Mouse (Mus musculus): ENCODE data around the gene Fkbp4.

Fkbp4 gene

GRCm38 (mm10) chr6:128438317-128438870, at the start of gene Fkbp4:
TSS of gene Fkbp4 (minus strand) at chr6:128438677.
- peak; percentile 88 to 93 for DNase-seq (ENCODE audit: low spot score in 2 of 2)

- DNase-seq (ENCODE audit: low spot score in 2 of 2): no peak
These were observed 49.3 kb upstream of the Fkbp4 start for GRCm38 (mm10) chr6:128487736-128488135.

GRCm38 (mm10) chr6:128479463-128480454, 41.3 kb upstream of the Fkbp4 start:
- peak; percentile 96 to 98 for DNase-seq (ENCODE audit: low spot score in 2 of 2)

GRCm38 (mm10) chr6:128477495-128477894, 39.0 kb upstream of the Fkbp4 start:
- DNase-seq (ENCODE audit: low spot score in 2 of 2): no peak

DNA sequence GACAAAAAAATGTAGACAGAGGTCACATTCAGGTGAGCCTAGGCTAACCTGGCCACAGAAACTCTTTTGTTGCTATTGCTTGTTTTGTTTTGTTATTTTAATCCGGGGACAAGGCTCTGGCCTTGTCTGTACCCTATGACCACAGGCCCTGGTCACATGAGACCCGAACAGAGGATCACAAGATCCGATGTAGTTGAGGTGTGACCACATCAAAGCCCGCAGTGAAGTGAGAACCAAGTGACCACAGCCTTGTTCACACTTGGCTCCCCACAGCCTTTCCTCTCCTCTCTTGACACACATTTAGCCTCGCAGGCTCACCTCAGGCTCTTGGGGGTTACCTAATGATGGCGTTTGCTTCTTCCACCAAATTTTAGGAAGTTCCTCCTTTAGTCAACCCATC, 35.6 kb upstream of the Fkbp4 start:
- DNase-seq (ENCODE audit: low spot score in 2 of 2): no peak

GRCm38 (mm10) chr6:128469451-128469850, 31.0 kb upstream of the Fkbp4 start:
- no peak for DNase-seq (ENCODE audit: low spot score in 2 of 2)

DNA sequence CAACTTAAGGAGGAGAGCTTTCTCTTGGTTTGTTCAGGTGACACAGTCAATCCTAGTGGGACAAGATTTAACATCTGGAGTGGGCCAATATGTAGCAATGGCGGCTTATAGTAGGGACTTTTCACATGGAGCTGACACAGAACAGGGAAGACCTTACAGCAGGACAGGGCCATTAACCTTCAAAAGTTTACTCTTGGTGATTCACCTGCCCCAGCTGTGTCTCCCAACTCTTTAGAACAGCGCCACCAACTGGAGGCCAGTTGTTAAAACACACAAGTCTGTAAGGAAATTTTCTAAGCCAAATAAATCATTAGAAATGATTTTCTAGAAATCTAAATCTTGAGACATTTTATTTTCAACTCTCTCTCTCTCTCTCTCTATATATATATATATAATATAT, 28.8 kb upstream of the Fkbp4 start:
- DNase-seq (ENCODE audit: low spot score in 2 of 2): no peak

DNA sequence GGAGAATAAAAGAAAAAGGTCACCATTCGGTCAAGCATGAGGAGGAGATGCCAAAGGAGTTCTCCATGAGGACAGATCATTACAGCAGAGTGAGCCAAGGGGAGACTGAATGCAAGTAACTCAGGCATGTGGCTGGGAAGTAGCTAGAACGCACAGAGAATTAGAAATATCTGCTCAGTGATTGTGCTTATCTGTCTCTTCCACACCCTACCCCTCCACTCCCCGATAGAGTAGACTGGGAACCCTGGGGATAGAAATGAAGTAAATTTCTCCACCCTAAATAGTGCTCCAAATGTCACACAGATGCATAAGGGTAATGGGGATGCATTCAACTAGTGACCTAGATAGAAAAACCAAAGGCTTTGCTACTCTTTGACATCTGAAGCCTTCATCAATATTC, 28.1 kb upstream of the Fkbp4 start:
- no peak for DNase-seq (ENCODE audit: low spot score in 2 of 2)

DNA sequence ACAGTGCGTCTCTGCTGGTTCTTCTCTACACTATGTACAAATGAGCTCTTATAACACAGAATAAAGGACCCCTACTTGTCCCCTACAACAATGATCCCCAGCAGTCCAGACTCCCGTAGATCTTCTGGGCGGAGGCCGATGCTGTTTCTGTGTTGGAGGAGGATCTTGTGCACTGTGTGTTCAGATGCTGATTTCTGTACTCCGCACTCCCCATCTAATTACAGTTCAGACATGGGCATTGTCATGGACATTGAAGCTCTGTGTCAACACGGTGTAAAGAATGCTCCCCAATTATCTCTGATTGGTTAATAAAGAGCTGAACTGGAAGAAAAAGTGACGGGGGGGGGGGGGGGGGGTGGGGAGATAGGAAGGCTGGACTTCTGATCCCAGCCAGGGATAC, 27.6 kb upstream of the Fkbp4 start:
- no peak for DNase-seq (ENCODE audit: low spot score in 2 of 2)

DNA sequence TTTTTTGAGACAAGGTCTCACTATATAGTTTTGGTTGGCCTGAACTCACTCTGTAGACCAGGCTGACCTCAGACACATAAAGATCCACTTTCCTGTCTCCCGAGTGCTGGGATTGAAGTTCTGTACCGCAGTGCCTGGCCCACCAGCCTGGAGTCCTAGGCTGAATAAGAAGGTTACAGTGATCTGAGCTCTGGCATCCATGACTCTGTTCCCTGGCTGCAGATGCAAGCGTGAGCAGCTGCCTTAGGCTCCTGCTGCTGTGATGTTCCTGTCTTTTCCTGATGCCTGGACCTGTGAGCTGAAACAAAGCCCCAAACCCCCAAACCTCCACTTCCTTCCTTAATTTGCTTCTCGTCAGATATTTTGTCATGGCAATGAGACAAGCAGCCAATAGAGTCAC, 26.5 kb upstream of the Fkbp4 start:
- DNase-seq (ENCODE audit: low spot score in 2 of 2): no peak

GRCm38 (mm10) chr6:128461606-128462005, 23.1 kb upstream of the Fkbp4 start:
- DNase-seq (ENCODE audit: low spot score in 2 of 2): no peak

DNA sequence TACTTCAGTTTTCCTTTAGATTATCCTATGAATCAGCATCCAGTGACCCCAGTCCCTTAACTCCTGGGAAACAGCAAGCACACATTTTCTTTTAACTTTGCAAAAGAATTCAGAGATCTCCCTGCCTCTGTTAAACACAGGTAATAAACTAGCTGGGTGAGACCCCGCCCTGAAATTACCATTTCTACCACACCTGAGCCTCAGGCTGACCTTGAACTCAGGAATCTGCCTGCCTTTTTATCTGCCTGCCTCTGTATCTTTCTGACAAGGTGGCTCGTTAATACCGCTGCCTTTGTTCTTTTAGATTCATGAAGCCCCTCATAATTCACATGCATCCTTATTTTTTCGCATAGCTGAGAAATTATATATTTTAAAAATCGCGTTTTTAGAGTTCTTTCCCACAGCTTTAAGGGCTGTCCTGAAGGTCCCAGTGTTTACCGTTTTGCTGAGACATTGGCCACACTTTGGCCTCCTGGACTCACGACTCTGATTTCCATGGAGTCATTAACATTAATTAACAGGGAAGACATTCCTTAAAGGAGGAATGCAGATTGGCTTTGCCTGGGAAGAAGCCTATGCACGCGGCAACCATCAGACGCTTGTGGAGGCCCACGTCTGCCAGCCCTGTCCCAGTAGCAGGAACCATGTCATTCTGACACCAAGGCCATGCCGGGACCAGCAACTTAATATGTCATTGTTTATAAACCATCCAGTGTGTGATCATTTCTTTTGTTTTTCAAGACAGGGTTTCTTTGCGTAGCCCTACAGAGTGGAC, 22.4 kb upstream of the Fkbp4 start:
- no peak for DNase-seq (ENCODE audit: low spot score in 2 of 2)

DNA sequence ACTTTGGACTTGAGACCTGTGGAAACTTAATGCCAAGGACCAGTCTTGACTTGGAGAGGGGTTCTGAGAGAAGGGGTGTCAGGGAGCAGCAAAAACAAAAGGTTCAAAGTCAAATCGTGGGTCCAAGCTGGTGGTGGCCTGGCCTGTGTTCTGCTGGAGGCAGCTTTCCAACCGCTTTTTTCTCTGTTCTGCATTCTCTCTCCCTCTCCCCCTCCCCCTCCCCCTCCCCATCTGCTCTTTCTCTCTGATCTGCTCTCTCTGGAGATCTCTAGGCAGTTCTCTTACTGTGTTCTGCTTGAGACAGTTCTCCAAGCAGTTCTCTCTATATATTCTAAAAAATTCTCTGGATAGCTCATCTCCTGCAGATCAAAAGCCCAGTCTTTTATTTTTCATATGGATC, 21.8 kb upstream of the Fkbp4 start:
- DNase-seq (ENCODE audit: low spot score in 2 of 2): no peak

GRCm38 (mm10) chr6:128457186-128457585, 18.7 kb upstream of the Fkbp4 start:
- DNase-seq (ENCODE audit: low spot score in 2 of 2): no peak

DNA sequence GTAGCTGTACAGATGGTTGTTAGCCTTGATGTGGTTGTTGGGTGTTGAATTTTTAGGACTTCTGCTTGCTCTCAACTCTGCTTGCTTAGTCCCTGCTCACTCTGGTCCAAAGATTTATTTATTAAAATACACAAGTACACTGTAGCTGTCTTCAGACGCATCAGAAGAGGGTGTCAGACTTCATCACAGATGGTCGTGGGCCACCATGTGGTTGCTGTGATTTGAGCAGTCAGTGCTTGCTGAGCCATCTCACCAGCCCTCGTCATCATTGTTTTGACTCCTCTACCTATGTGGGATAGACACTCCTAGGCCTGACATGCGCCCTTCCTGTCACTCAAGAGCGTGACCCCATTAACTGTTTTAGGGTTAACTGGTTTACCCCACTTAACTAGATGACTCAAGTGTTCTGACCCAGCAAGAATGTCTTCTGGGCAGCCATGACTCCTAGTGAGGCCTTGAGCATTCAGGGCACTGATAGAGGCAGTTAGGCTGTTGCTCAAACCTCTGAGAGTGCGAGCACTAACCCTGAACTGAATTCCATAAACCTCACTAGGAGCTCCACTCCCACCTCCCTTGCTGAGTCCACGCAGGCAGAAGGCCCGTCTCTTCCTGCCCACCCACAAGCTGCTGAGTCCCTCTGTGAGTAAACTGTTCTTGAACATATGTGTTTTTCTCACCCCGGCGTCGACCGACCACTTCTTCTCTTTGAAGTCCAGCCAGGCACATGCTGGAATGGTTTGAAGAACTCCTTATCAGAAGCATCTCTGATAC, 17.5 kb upstream of the Fkbp4 start:
- no peak for DNase-seq (ENCODE audit: low spot score in 2 of 2)

DNA sequence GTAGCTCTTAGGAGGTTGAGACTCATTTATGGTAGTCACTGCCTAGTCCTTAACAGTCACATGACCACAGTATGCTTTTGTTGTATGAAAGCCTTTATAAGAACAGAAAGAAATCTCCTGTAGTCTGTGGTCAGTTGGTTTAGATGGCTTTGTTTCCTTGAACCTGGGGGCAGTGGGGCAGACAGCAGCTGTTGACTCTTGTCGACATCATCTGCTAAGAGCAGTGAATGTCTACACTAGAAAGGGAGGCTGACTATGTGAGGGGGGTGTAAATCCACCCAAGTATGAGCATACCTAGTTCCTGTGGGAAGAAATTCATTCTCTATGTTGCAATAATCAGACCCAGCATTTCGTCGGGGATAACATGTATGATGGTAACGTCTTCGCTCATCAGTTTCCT, 8.6 kb upstream of the Fkbp4 start:
- DNase-seq (ENCODE audit: low spot score in 2 of 2): no peak

DNA sequence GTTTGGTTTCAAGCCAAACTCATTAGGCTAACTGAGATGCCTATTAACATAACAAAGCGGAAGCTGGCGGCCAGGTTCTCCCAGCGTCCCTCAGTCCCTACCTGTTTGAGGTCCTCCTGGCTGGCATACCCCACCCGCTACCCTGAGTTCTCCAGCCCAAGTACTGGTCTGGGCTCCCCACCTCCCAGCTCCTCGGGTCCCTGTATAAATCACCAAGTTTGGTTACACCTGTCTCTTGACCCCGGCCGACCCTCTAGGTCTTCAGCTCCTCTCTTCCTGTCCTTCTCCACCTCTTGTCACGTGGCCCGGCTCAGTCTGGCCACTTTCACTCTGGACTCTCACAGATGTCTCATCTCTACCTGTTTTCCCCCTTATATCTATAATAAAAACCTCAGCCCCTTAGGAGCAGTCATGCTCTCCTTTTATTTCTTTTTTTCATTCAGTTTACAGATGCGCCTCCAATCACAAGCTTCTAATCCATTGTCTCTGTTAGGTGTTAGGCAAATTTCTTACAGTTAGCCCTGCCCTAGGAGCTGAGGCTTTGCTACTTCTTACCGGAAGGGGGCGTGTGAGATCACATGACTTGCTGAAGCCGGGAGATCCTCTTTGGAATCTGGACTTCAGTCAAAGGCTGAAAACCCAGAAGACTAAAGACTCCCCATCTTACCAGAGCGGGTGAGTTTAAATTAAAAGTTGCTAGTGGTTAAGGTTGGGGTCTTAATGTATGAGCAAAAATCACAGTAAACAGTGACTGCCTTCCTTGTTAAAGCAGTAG, 7.5 kb upstream of the Fkbp4 start:
- DNase-seq (ENCODE audit: low spot score in 2 of 2): peak; percentile 47 to 59

DNA sequence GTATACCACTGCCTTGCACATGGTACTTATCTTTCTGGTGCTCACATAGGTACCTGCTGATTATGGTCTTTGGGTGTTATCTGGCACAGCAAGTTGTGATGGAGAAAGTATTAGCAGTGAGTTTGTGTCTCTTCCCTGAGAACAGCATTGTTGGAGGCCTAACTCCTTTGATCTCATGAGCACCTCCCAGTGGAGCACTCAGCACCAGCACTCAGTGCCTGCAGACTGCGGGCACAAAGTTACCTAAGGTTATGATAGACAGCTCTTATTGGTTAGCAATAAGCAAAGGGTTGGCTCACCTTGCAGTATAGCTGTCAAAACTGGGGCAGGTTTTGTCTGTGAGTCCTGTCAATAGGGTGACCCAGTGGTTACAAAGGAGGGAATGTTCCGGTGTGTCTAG, 1.8 kb upstream of the Fkbp4 start:
- DNase-seq (ENCODE audit: low spot score in 2 of 2): no peak

DNA sequence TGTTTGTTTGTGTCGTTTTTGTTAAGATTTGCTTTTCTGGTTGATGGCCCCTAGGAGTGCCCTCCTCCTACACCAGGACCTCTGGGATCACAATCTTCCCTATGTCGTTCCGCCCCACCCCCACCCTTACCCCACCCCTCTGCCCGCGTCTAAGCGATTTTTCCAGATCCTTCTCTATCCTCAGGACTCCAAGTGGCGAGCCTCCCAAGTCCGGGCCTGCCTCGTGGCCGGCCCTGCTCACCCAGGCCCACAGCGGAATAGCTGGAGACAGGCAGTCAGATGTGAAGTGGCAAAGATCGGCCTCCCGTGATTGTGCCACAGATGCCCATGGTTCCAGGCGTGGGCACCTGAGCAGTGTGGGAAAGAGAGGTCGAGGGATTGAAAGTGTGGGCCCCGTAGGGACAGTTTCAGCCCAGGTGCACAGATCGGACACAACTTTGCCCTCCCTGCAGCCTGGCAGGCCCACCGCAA, 429 bp upstream of the Fkbp4 start:
- no peak for DNase-seq (ENCODE audit: low spot score in 2 of 2)

DNA sequence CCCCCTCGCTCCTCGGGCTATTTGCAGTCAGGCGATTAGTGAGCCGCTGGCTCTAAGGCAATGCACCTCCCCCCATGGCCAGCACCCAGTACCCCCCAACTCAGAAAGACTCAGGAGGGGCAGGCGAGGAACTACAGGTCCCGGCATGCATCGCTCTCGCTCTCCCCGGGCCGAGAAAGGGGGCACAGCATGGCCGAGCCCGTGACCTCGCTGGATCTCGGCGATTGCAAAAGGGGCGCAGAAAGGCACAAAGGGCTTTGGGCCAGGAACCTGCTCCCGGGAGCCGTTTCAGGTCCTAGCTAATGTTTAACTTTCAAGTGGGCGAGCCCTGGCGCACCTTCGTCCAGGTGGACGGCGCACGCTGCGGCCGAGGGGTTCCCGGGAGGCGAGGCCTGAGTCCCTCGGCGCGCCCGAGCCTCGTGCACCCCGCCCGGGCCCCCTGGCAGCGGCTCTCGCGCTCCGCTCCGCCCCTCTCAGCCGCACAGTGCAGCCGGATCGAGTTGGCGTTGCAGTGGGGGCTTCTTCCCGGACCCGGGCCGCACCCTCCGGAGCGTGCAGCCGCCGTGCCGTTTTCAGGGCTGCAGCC, 653 bp downstream of the Fkbp4 start:
- DNase-seq (ENCODE audit: low spot score in 2 of 2): peak; percentile 36 to 67
